In the genomic region with DNA sequence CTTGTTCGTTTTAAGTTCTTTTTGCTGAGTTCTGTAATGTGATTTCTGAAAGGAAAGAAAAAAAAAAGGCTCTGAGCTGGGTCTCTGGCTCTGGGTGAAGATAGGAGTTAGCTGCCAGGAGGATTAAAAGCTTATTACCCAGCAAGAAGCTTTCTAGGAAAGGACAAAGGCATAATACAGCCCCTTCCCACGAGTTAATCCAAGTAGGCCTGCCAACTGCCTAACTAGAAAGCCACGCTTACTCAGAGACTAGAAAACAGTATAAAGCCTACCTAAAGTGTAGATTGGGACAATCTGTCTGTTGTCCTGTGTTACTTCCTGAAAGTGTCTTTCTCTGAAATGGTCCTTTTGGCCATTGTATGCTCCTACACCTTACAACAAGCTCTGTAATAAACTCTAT, we compare ENCODE assay signal across 18 mouse cellular contexts. TPM values are rescaled to one million over a fixed set of nuclear protein-coding genes. Genes with fewer than 3 reads are reported as not detected.
DNase-seq lines count a peak whose midpoint lies in the region; ATAC-seq and TF ChIP-seq lines count a peak whose summit lies in the region.
"Had no signal": no experiment of that assay in that cellular context is flagged by ENCODE, and none has a peak within 500 bp of the region (broad histone marks: within the 10 kb centered on the region; RNA-seq: fewer than 3 reads in every experiment).

No protein-coding gene starts in this region.

- no peak overlapping the region for H3K4me3 ChIP-seq in forebrain, embryonic 16.5 days (replicated peaks; ENCODE audit: low read length)
- no peak overlapping the region for H3K4me3 ChIP-seq in forebrain, embryonic 10.5 days
- H3K4me3 ChIP-seq in midbrain, embryonic 11.5 days (ENCODE audit: low read depth, low read length), result no peak overlapping the region
- no peak overlapping the region for H3K4me3 ChIP-seq in midbrain, embryonic 15.5 days
- H3K4me3 ChIP-seq in lung, adult 2 months (replicated peaks; ENCODE audit: extremely low read depth, low read depth, low read length), result no peak overlapping the region
- H3K4me3 ChIP-seq: forebrain, embryonic 12.5 days; heart, embryonic 12.5 days; hindbrain, embryonic 10.5 days; hindbrain, embryonic 15.5 days had no signal

- no peak overlapping the region for H3K9ac ChIP-seq in forebrain, embryonic 16.5 days (replicated peaks; ENCODE audit: low read depth, low read length)
- no peak overlapping the region for H3K9ac ChIP-seq in midbrain, embryonic 11.5 days (ENCODE audit: low read length)
- H3K9ac ChIP-seq in midbrain, embryonic 15.5 days, result no peak overlapping the region
- H3K9ac ChIP-seq: forebrain, embryonic 12.5 days; heart, embryonic 12.5 days; hindbrain, embryonic 15.5 days had no signal

- H3K4me1 ChIP-seq in forebrain, embryonic 16.5 days (replicated peaks; ENCODE audit: control insufficient read depth, insufficient read depth, low read length), result no peaks in the 10 kb centered on the region
- peaks cover 13% of the 10 kb centered on the region for H3K4me1 ChIP-seq in forebrain, embryonic 10.5 days
- H3K4me1 ChIP-seq in midbrain, embryonic 11.5 days (ENCODE audit: control insufficient read depth, insufficient read depth, low read length), result no peaks in the 10 kb centered on the region
- H3K4me1 ChIP-seq in midbrain, embryonic 15.5 days, result no peaks in the 10 kb centered on the region
- no peaks in the 10 kb centered on the region for H3K4me1 ChIP-seq in lung, adult 2 months (ENCODE audit: control insufficient read depth, insufficient read depth, low read length)
- H3K4me1 ChIP-seq: heart, embryonic 12.5 days; hindbrain, embryonic 10.5 days; hindbrain, embryonic 15.5 days had no signal

- WGBS in forebrain, embryonic 16.5 days, result 3% methylated on average over 3 of the region's 3 CpGs
- 25% methylated on average over 3 of the region's 3 CpGs for WGBS in forebrain, embryonic 10.5 days
- 13% methylated on average over 3 of the region's 3 CpGs for WGBS in midbrain, embryonic 11.5 days
- WGBS in midbrain, embryonic 15.5 days, result 12% methylated on average over 3 of the region's 3 CpGs
- WGBS in lung, adult 2 months, result 52% methylated on average over 3 of the region's 3 CpGs

- no peak for TF ChIP-seq CTCF in brain, embryonic 14.5 days (IDR thresholded peaks at IDR 0.05; ENCODE audit: borderline replicate concordance, extremely low read depth, insufficient read depth, insufficient read length)
- no peak for TF ChIP-seq CTCF in lung, adult 2 months (IDR thresholded peaks at IDR 0.05; ENCODE audit: insufficient read depth, low read length)

- no peaks in the 10 kb centered on the region for H3K9me3 ChIP-seq in forebrain, embryonic 16.5 days (ENCODE audit: control insufficient read depth, low read length)
- H3K9me3 ChIP-seq in forebrain, embryonic 10.5 days, result no peaks in the 10 kb centered on the region
- H3K9me3 ChIP-seq in midbrain, embryonic 11.5 days (ENCODE audit: control insufficient read depth, low read length), result no peaks in the 10 kb centered on the region
- H3K9me3 ChIP-seq in midbrain, embryonic 15.5 days, result no peaks in the 10 kb centered on the region
- H3K9me3 ChIP-seq: forebrain, embryonic 12.5 days; heart, embryonic 12.5 days; hindbrain, embryonic 10.5 days; hindbrain, embryonic 15.5 days had no signal

- intact Hi-C loops in gastrocnemius, postnatal 36 days (cut with DNase I), result no loop called here

- no peaks in the 10 kb centered on the region for H3K27me3 ChIP-seq in forebrain, embryonic 16.5 days (replicated peaks; ENCODE audit: control insufficient read depth, insufficient read depth, low read length)
- H3K27me3 ChIP-seq in forebrain, embryonic 10.5 days (ENCODE audit: poor library complexity, severe bottlenecking), result no peaks in the 10 kb centered on the region
- H3K27me3 ChIP-seq in midbrain, embryonic 11.5 days (ENCODE audit: control insufficient read depth, insufficient read depth, low read length), result no peaks in the 10 kb centered on the region
- H3K27me3 ChIP-seq in midbrain, embryonic 15.5 days (replicated peaks), result no peaks in the 10 kb centered on the region
- H3K27me3 ChIP-seq: CH12.LX; forebrain, embryonic 12.5 days; heart, embryonic 12.5 days; hindbrain, embryonic 15.5 days; Patski had no signal

- peak; percentile 59; the same call in 1 of the 2 replicates for ATAC-seq in forebrain, embryonic 16.5 days
- ATAC-seq in midbrain, embryonic 11.5 days (ENCODE audit: low FRiP score), result 0 out of 2 replicates have a peak, but pooled peaks have one; percentile 38
- ATAC-seq in midbrain, embryonic 15.5 days (replicated peaks), result peak; percentile 75
- ATAC-seq: Patski had no signal

- no peak for TF ChIP-seq POLR2A in brain, embryonic 14.5 days (IDR thresholded peaks at IDR 0.05; ENCODE audit: borderline replicate concordance, extremely low read depth, insufficient read depth, insufficient read length, poor library complexity, severe bottlenecking)
- TF ChIP-seq POLR2A in lung, adult 2 months (IDR thresholded peaks at IDR 0.05; ENCODE audit: borderline replicate concordance, extremely low read depth, low read depth, low read length), result no peak

- no peak overlapping the region for H3K27ac ChIP-seq in forebrain, embryonic 16.5 days (ENCODE audit: low read length)
- H3K27ac ChIP-seq in forebrain, embryonic 10.5 days, result no peak overlapping the region
- no peak overlapping the region for H3K27ac ChIP-seq in midbrain, embryonic 11.5 days (ENCODE audit: low read depth, low read length)
- no peak overlapping the region for H3K27ac ChIP-seq in midbrain, embryonic 15.5 days
- H3K27ac ChIP-seq: forebrain, embryonic 12.5 days; hindbrain, embryonic 10.5 days; hindbrain, embryonic 15.5 days had no signal

- H3K36me3 ChIP-seq in forebrain, embryonic 16.5 days (ENCODE audit: control insufficient read depth, insufficient read depth), result no peaks in the 10 kb centered on the region
- H3K36me3 ChIP-seq in forebrain, embryonic 10.5 days (replicated peaks), result no peaks in the 10 kb centered on the region
- no peaks in the 10 kb centered on the region for H3K36me3 ChIP-seq in midbrain, embryonic 11.5 days (ENCODE audit: control insufficient read depth, insufficient read depth, low read length)
- H3K36me3 ChIP-seq in midbrain, embryonic 15.5 days (replicated peaks), result no peaks in the 10 kb centered on the region
- H3K36me3 ChIP-seq: forebrain, embryonic 12.5 days; heart, embryonic 12.5 days; hindbrain, embryonic 10.5 days; hindbrain, embryonic 15.5 days had no signal

- no peak for DNase-seq in forebrain, embryonic 10.5 days (ENCODE audit: extremely low spot score, low spot score)
- DNase-seq in brain, embryonic 14.5 days (ENCODE audit: low read depth), result peak; percentile 73
- peak; percentile 88 for DNase-seq in midbrain, embryonic 11.5 days (ENCODE audit: low spot score, missing footprints)
- no peak for DNase-seq in gastrocnemius, postnatal 36 days
- no peak for DNase-seq in lung, adult 2 months
- DNase-seq in natural killer cell, adult 2 months (ENCODE audit: low spot score in 2 of 2), result no peak
- DNase-seq: adrenal gland, adult 2 months; adrenal gland, postnatal 25 days; cerebellum, adult 2 months; cerebellum, postnatal 10 days had no signal

- no peak overlapping the region for H3K4me2 ChIP-seq in forebrain, embryonic 16.5 days (ENCODE audit: low read length)
- no peak overlapping the region for H3K4me2 ChIP-seq in midbrain, embryonic 11.5 days
- no peak overlapping the region for H3K4me2 ChIP-seq in midbrain, embryonic 15.5 days
- H3K4me2 ChIP-seq: forebrain, embryonic 12.5 days; heart, embryonic 12.5 days; hindbrain, embryonic 15.5 days had no signal

RNA-seq across cellular contexts. Expression of a gene that starts 21.2 kb away (rescaled TPM):
- polyA plus RNA-seq in forebrain, embryonic 16.5 days (2015; fragmentation: Nextera tagmentation; extraction: Ambion mirVana), result 30.4 and 32.2 TPM in 2 replicates
- 20.6 and 23.5 TPM in 2 replicates for polyA plus RNA-seq in forebrain, embryonic 10.5 days (2016; fragmentation: Nextera tagmentation; extraction: Ambion mirVana)
- 29.2 and 36.0 TPM in 2 replicates for polyA plus RNA-seq in brain, embryonic 14.5 days (2012; rRNA removed)
- polyA plus RNA-seq in midbrain, embryonic 11.5 days (2014; fragmentation: Nextera tagmentation; extraction: Ambion mirVana), result 30.8 and 31.3 TPM in 2 replicates
- 43.4 and 44.4 TPM in 2 replicates for polyA plus RNA-seq in midbrain, embryonic 15.5 days (2015; fragmentation: Nextera tagmentation; extraction: Ambion mirVana)
- total RNA-seq in gastrocnemius, postnatal 36 days (2021), result 10 to 100 TPM; 31.7 to 34.9 TPM
- polyA plus RNA-seq in lung, adult 2 months (2012; rRNA removed), result 23.3 and 65.9 TPM in 2 replicates

Comparison
In these comparisons a context has a peak if more than half of its experiments do, and no peak if none do; other contexts are left out.
1. DNase-seq: peak in brain, embryonic 14.5 days (single experiment) and midbrain, embryonic 11.5 days (single experiment); none in forebrain, embryonic 10.5 days (single experiment), gastrocnemius, postnatal 36 days (0 of 2), lung, adult 2 months (single experiment) and natural killer cell, adult 2 months (0 of 2).
2. Peak in every context shown above with its lines, with median percentiles within 50 percentile points of each other: ATAC-seq.